Mouse (Mus musculus) gonadal fat pad, adult 2 months (tissue): Measurements from ENCODE around the gene Adal. TPM values are rescaled to one million over a fixed set of nuclear protein-coding genes. Genes with fewer than 3 reads are reported as not detected.
"Not testable (repeated sequence)": the region's sequence is repeated elsewhere in the genome, so short reads cannot be mapped to it uniquely, and the experiment has no call there.

Experiments used
- DNase-seq: peaks from one replicate; pipeline ENCODE4 v3.0.0-alpha.2; 2012; ENCODE audit warnings: low read depth
- polyA plus RNA-seq: library from polyadenylated mRNA; depleted of rRNA; stranded (reverse); fragments of >200 nt; gene quantifications from 2 replicates; pipeline ENCODE4 v1.2.3, GENCODE M21; 2012; rRNA removed

The Adal gene
- polyA plus RNA-seq: 5.7 and 5.8 TPM in 2 replicates

- peak; percentile 61 for DNase-seq
These were observed at the start of gene Adal, which contains the start of gene Lcmt2 for GRCm38 (mm10) chr2:121140018-121140882. Adal (plus strand) TSS chr2:121140428. Lcmt2 (minus strand) TSS chr2:121140653.

- no peak for DNase-seq
These were observed 38.2 kb upstream of the Adal start for GRCm38 (mm10) chr2:121102051-121102450.

- no peak for DNase-seq
These were observed 34.3 kb upstream of the Adal start for GRCm38 (mm10) chr2:121105940-121106339.

GRCm38 (mm10) chr2:121109695-121110094 lies 30.5 kb upstream of the Adal start, which contains the start of gene Tgm7:
Tgm7 (minus strand) TSS chr2:121109795.
- no peak for DNase-seq

- no peak for DNase-seq
These were observed 24.8 kb upstream of the Adal start for GRCm38 (mm10) chr2:121115418-121115817.

- DNase-seq: no peak
These were observed 21.0 kb upstream of the Adal start for GRCm38 (mm10) chr2:121119260-121119659.

GRCm38 (mm10) chr2:121126302-121126701 lies 13.9 kb upstream of the Adal start:
- not testable (repeated sequence) for DNase-seq

- DNase-seq: no peak
These were observed 12.7 kb upstream of the Adal start for GRCm38 (mm10) chr2:121127536-121127935.

GRCm38 (mm10) chr2:121128865-121129620 lies 11.2 kb upstream of the Adal start:
- DNase-seq: no peak

GRCm38 (mm10) chr2:121132822-121133221 lies 7.4 kb upstream of the Adal start:
- DNase-seq: no peak

GRCm38 (mm10) chr2:121137371-121137770 lies 2.9 kb upstream of the Adal start:
- peak; percentile 45 for DNase-seq

GRCm38 (mm10) chr2:121139266-121140017 lies 786 bp upstream of the Adal start:
- DNase-seq: no peak

GRCm38 (mm10) chr2:121141216-121142035 lies 1.2 kb downstream of the Adal start:
- DNase-seq: no peak

GRCm38 (mm10) chr2:121142415-121142814 lies 2.2 kb downstream of the Adal start:
- no peak for DNase-seq

- no peak for DNase-seq
These were observed 9.5 kb downstream of the Adal start for GRCm38 (mm10) chr2:121149679-121150078.

- DNase-seq: no peak
These were observed 12.9 kb downstream of the Adal start for GRCm38 (mm10) chr2:121153100-121153499.

GRCm38 (mm10) chr2:121169173-121169572 lies 28.9 kb downstream of the Adal start:
- DNase-seq: no peak

- no peak for DNase-seq
These were observed 29.7 kb downstream of the Adal start for GRCm38 (mm10) chr2:121169902-121170301.

GRCm38 (mm10) chr2:121170481-121170971 lies 30.3 kb downstream of the Adal start, which contains the start of gene Tubgcp4:
Tubgcp4 (plus strand) TSS chr2:121170654.
- DNase-seq: no peak

GRCm38 (mm10) chr2:121170980-121171742 lies 30.9 kb downstream of the Adal start, which contains the start of gene Zscan29:
Zscan29 (minus strand) TSS chr2:121171125.
- no peak for DNase-seq
